Mouse (Mus musculus) embryonic facial prominence, embryonic 13.5 days (tissue): Measurements from ENCODE around the gene Wdr59. TPM values are rescaled to one million over a fixed set of nuclear protein-coding genes. Genes with fewer than 3 reads are reported as not detected.

Experiments used
- ATAC-seq: fragments of 200-750 bp; cut with Nextera tagmentation; 2 replicates; pipeline ENCODE4 v1.8.0; 2017; ENCODE audit warnings: low read depth; ENCODE audit not compliant: insufficient number of reproducible peaks, insufficient read depth, low FRiP score, low TSS enrichment
- H3K27ac ChIP-seq: fragments of 300-500 bp; sonication (generic); 2 replicates; pipeline ENCODE4 v1.5.1; 2015; ENCODE audit warnings: moderate library complexity, mild to moderate bottlenecking, inconsistent platforms
- H3K27me3 ChIP-seq: fragments of 300-500 bp; sonication (generic); 2 replicates; pipeline ENCODE4 v1.6.1; 2015; ENCODE audit warnings: mild to moderate bottlenecking, inconsistent platforms
- H3K36me3 ChIP-seq: fragments of 300-500 bp; sonication (generic); 2 replicates; pipeline ENCODE4 v1.6.1; 2015; ENCODE audit warnings: mild to moderate bottlenecking, inconsistent platforms
- H3K4me1 ChIP-seq: fragments of 300-500 bp; sonication (generic); 2 replicates; pipeline ENCODE4 v1.6.1; 2015; ENCODE audit warnings: inconsistent platforms
- H3K4me2 ChIP-seq: fragments of 300-500 bp; sonication (generic); 2 replicates; pipeline ENCODE4 v1.6.1; 2015; ENCODE audit warnings: moderate library complexity, mild to moderate bottlenecking, inconsistent platforms
- H3K4me3 ChIP-seq: fragments of 300-500 bp; sonication (generic); 2 replicates; pipeline ENCODE4 v1.5.1; 2015; ENCODE audit warnings: mild to moderate bottlenecking, inconsistent platforms
- H3K9ac ChIP-seq: fragments of 300-500 bp; sonication (generic); 2 replicates; pipeline ENCODE4 v1.6.1; 2015; ENCODE audit warnings: mild to moderate bottlenecking, inconsistent platforms
- H3K9me3 ChIP-seq: fragments of 300-500 bp; sonication (generic); 2 replicates; pipeline ENCODE4 v1.6.1; 2016; ENCODE audit warnings: inconsistent platforms
- WGBS: fragments of 180-500 bp; shearing (Covaris S2); methylation state at CpG from one replicate; pipeline ENCODE4 v1.1.7; 2015; ENCODE audit warnings: mixed read lengths; 5-methylcytosine and 5-hydroxymethylcytosine counted together
- polyA plus RNA-seq: library from polyadenylated mRNA; unstranded; fragments of >200 nt; fragmentation: Nextera tagmentation; extraction: Ambion mirVana; gene quantifications from 2 replicates; pipeline ENCODE4 v1.2.1, GENCODE M21; 2015

Wdr59 gene
- polyA plus RNA-seq: 8.0 and 9.6 TPM in 2 replicates

- under 1% methylated on average over 34 of the region's 34 CpGs for WGBS
- no peaks in the 10 kb centered on the region for H3K9me3 ChIP-seq
- H3K4me1 ChIP-seq: peaks cover 10% of the 10 kb centered on the region
- H3K4me3 ChIP-seq: peak within 1 kb of the TSS; percentile 63
- peak; percentile 99 for ATAC-seq
- peak within 1 kb of the TSS; percentile 23; the same call in 1 of the 2 replicates for H3K27ac ChIP-seq
- peak within 1 kb of the TSS; percentile 73 for H3K4me2 ChIP-seq
- H3K9ac ChIP-seq: peak within 1 kb of the TSS; percentile 71
- no peaks in the 10 kb centered on the region for H3K27me3 ChIP-seq
- no peaks in the 10 kb centered on the region for H3K36me3 ChIP-seq
Observed at GRCm38 (mm10) chr8:111521713-111522429, at the start of gene Wdr59. TSS of gene Wdr59 (minus strand) at chr8:111522092.

GRCm38 (mm10) chr8:111571661-111572060 lies 49.8 kb upstream of the Wdr59 start:
- no peak for ATAC-seq
- 0 out of 2 replicates have a peak, but pooled peaks cover 2% of the 10 kb centered on the region for H3K36me3 ChIP-seq
- H3K27ac ChIP-seq: no peak overlapping the region
- no peak overlapping the region for H3K4me2 ChIP-seq
- H3K27me3 ChIP-seq: no peaks in the 10 kb centered on the region
- H3K4me1 ChIP-seq: peaks cover 33% of the 10 kb centered on the region
- 85% methylated on average over 10 of the region's 10 CpGs for WGBS
- H3K4me3 ChIP-seq: no peak overlapping the region
- no peaks in the 10 kb centered on the region for H3K9me3 ChIP-seq
- no peak overlapping the region for H3K9ac ChIP-seq

- no peaks in the 10 kb centered on the region for H3K9me3 ChIP-seq
- peaks cover 39% of the 10 kb centered on the region for H3K4me1 ChIP-seq
- H3K36me3 ChIP-seq: 0 out of 2 replicates have a peak, but pooled peaks cover 2% of the 10 kb centered on the region
- no peak overlapping the region for H3K4me3 ChIP-seq
- H3K27ac ChIP-seq: no peak overlapping the region
- no peak for ATAC-seq
- H3K4me2 ChIP-seq: no peak overlapping the region
- H3K27me3 ChIP-seq: no peaks in the 10 kb centered on the region
- 71% methylated on average over 2 of the region's 2 CpGs for WGBS
- H3K9ac ChIP-seq: no peak overlapping the region
Observed at GRCm38 (mm10) chr8:111570432-111570831, 48.5 kb upstream of the Wdr59 start.

GRCm38 (mm10) chr8:111569926-111570325 lies 48.0 kb upstream of the Wdr59 start:
- no peak overlapping the region for H3K4me2 ChIP-seq
- H3K4me1 ChIP-seq: peaks cover 40% of the 10 kb centered on the region
- 0 out of 2 replicates have a peak, but pooled peaks cover 2% of the 10 kb centered on the region for H3K36me3 ChIP-seq
- 74% methylated on average over 4 of the region's 4 CpGs for WGBS
- no peak overlapping the region for H3K4me3 ChIP-seq
- no peak for ATAC-seq
- H3K27me3 ChIP-seq: no peaks in the 10 kb centered on the region
- no peaks in the 10 kb centered on the region for H3K9me3 ChIP-seq
- H3K9ac ChIP-seq: no peak overlapping the region
- H3K27ac ChIP-seq: no peak overlapping the region

GRCm38 (mm10) chr8:111568029-111568428 lies 46.1 kb upstream of the Wdr59 start:
- no peaks in the 10 kb centered on the region for H3K36me3 ChIP-seq
- no peak overlapping the region for H3K4me2 ChIP-seq
- ATAC-seq: no peak
- no peaks in the 10 kb centered on the region for H3K27me3 ChIP-seq
- 59% methylated on average over 3 of the region's 3 CpGs for WGBS
- no peak overlapping the region for H3K4me3 ChIP-seq
- no peaks in the 10 kb centered on the region for H3K9me3 ChIP-seq
- H3K4me1 ChIP-seq: peaks cover 38% of the 10 kb centered on the region
- no peak overlapping the region for H3K9ac ChIP-seq
- H3K27ac ChIP-seq: no peak overlapping the region

GRCm38 (mm10) chr8:111567571-111567970 lies 45.7 kb upstream of the Wdr59 start:
- H3K4me2 ChIP-seq: no peak overlapping the region
- peaks cover 34% of the 10 kb centered on the region for H3K4me1 ChIP-seq
- 74% methylated on average over 3 of the region's 3 CpGs for WGBS
- no peak overlapping the region for H3K4me3 ChIP-seq
- H3K9ac ChIP-seq: no peak overlapping the region
- no peaks in the 10 kb centered on the region for H3K9me3 ChIP-seq
- no peaks in the 10 kb centered on the region for H3K36me3 ChIP-seq
- no peak for ATAC-seq
- no peaks in the 10 kb centered on the region for H3K27me3 ChIP-seq
- H3K27ac ChIP-seq: no peak overlapping the region

- Histone ChIP-seq H3K4me3 (no peak overlapping the region), H3K36me3 (no peaks in the 10 kb centered on the region), H3K27me3 (no peaks in the 10 kb centered on the region), H3K27ac (no peak overlapping the region), H3K4me1 (peaks cover 32% of the 10 kb centered on the region), H3K4me2 (no peak overlapping the region), H3K9ac (no peak overlapping the region), H3K9me3 (no peaks in the 10 kb centered on the region)
- 64% methylated on average over 9 of the region's 9 CpGs for WGBS
- no peak for ATAC-seq
Observed at GRCm38 (mm10) chr8:111566326-111566725, 44.4 kb upstream of the Wdr59 start.

- no peak overlapping the region for H3K4me2 ChIP-seq
- no peaks in the 10 kb centered on the region for H3K36me3 ChIP-seq
- WGBS: 37% methylated on average over 5 of the region's 5 CpGs
- no peaks in the 10 kb centered on the region for H3K27me3 ChIP-seq
- no peak overlapping the region for H3K27ac ChIP-seq
- ATAC-seq: no peak
- H3K9ac ChIP-seq: no peak overlapping the region
- H3K9me3 ChIP-seq: no peaks in the 10 kb centered on the region
- H3K4me3 ChIP-seq: no peak overlapping the region
- H3K4me1 ChIP-seq: peaks cover 32% of the 10 kb centered on the region
Observed at GRCm38 (mm10) chr8:111565784-111566191, 43.9 kb upstream of the Wdr59 start.

GRCm38 (mm10) chr8:111564093-111564492 lies 42.2 kb upstream of the Wdr59 start:
- Histone ChIP-seq H3K27me3 (no peaks in the 10 kb centered on the region), H3K4me1 (peaks cover 32% of the 10 kb centered on the region), H3K9ac (no peak overlapping the region), H3K36me3 (no peaks in the 10 kb centered on the region), H3K4me3 (no peak overlapping the region), H3K27ac (no peak overlapping the region), H3K9me3 (no peaks in the 10 kb centered on the region), H3K4me2 (no peak overlapping the region)
- no peak for ATAC-seq
- WGBS: 79% methylated on average over 2 of the region's 2 CpGs

GRCm38 (mm10) chr8:111563687-111564086 lies 41.8 kb upstream of the Wdr59 start:
- Histone ChIP-seq H3K27ac (no peak overlapping the region), H3K9me3 (no peaks in the 10 kb centered on the region), H3K4me2 (no peak overlapping the region), H3K4me3 (no peak overlapping the region), H3K9ac (no peak overlapping the region), H3K27me3 (no peaks in the 10 kb centered on the region), H3K36me3 (no peaks in the 10 kb centered on the region), H3K4me1 (peaks cover 32% of the 10 kb centered on the region)
- no peak for ATAC-seq
- 90% methylated on average over 4 of the region's 4 CpGs for WGBS

GRCm38 (mm10) chr8:111563075-111563474 lies 41.2 kb upstream of the Wdr59 start:
- Histone ChIP-seq H3K4me1 (peaks cover 29% of the 10 kb centered on the region), H3K4me2 (no peak overlapping the region), H3K27me3 (no peaks in the 10 kb centered on the region), H3K36me3 (no peaks in the 10 kb centered on the region), H3K9me3 (no peaks in the 10 kb centered on the region), H3K4me3 (no peak overlapping the region), H3K9ac (no peak overlapping the region), H3K27ac (no peak overlapping the region)
- ATAC-seq: no peak
- over 99% methylated on average over 5 of the region's 5 CpGs for WGBS

GRCm38 (mm10) chr8:111562274-111562803 lies 40.4 kb upstream of the Wdr59 start:
- no peak for ATAC-seq
- no peak overlapping the region for H3K4me3 ChIP-seq
- no peaks in the 10 kb centered on the region for H3K36me3 ChIP-seq
- no peak overlapping the region for H3K9ac ChIP-seq
- H3K27me3 ChIP-seq: no peaks in the 10 kb centered on the region
- H3K27ac ChIP-seq: no peak overlapping the region
- WGBS: 90% methylated on average over 5 of the region's 5 CpGs
- H3K9me3 ChIP-seq: no peaks in the 10 kb centered on the region
- H3K4me1 ChIP-seq: peaks cover 22% of the 10 kb centered on the region
- H3K4me2 ChIP-seq: no peak overlapping the region
